Mouse (Mus musculus) inflammation-experienced regulatory T-cells, adult 6 months (primary cell): Measurements from ENCODE around the gene Son. TPM values are rescaled to one million over a fixed set of nuclear protein-coding genes. Genes with fewer than 3 reads are reported as not detected.

Experiments
- ATAC-seq: one replicate; pipeline ENCODE4 v1.8.0; 2017
- polyA plus RNA-seq, 3 experiments: library from polyadenylated mRNA; unstranded; fragments of 100-300 nt; shearing (Covaris generic); gene quantifications; one replicate each; pipeline ENCODE4 v1.2.1; 2017

Gene Son
- polyA plus RNA-seq, result 100 to 1,000 TPM; 128 to 236 (median 180) TPM

- peak; percentile 86 for ATAC-seq
Observed at GRCm38 (mm10) chr16:91647461-91648219, at the start of gene Son. TSS of gene Son (plus strand) at chr16:91647506.

DNA sequence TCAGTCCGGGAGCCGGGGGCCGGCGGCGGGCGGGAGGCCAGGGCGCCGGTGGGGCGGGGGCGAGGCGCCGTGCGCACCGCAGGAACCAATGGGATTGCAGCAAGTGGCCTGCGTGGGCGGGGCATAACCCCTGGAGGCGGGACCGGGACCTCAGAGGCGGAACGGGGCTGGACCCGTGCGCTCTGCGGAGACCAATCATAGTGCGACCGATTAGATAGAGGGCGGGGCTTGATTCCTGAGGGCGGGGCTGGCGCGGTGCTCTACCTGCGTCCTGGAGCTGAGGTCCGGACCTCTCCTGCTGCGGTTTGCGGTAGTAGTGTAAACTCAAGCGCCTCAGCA, 49.7 kb upstream of the Son start, which contains the start of gene Tmem50b:
Gene Tmem50b (minus strand): TSS at position 129 of the 339 bp plus-strand sequence.
- peak; percentile 88 for ATAC-seq

- ATAC-seq, result no peak
Observed at GRCm38 (mm10) chr16:91599242-91599641, 48.1 kb upstream of the Son start.

DNA sequence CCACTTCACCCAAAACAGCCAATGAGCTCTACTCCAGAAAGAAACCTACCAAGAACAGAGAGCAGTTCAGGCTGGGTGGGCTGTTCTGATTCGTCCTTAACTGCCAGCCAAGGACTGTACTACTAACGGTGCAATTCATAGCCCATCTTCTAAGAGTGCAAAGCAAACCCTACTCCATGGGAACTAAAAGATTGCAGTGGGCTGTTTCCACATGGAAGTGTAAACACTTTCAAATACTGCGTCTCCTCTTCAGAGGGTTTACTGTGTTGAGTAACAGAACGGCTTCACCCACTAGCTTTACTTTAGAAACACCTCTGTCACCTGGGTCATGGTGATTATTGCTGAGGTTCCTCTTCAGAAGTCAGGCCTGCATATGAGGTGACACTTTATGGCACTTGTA, 46.2 kb upstream of the Son start:
- no peak for ATAC-seq

DNA sequence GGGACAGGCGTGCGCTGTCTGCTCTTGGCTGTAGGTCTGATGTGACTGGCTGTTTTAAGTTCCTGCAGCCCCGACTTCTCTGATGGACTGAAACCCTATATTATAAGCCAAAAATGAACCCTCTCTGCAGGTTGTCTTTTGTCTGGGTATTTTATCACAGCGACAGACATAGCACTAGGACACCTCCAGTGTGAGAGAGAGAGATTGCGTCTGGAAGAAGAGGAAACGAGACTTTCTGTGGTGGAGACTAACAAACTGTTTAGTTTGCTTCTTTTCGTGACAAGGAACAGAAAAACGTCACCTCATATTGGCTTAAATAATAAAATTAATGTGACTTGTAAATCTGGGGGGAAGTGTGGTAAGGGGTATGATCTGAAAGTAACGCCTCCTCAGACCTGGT, 45.6 kb upstream of the Son start:
- ATAC-seq, result no peak

DNA sequence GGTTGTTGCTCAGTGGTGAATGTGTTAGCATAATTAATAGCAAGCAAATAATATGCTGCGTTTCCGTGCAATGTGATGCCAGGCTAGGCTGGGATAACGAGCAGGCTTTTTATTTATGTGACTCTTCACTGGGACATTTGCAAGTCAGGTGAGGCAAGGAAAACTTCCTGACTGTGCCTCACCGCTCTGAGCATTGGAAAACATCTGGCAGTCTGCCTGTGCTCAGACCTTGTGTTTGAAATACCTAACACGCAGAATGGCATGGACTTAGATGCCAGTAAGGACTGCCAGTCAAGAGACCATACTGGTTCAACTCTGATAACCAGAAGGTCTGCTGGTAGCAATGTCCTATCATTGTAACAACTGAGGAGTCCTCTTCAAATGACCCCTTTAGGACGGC, 42.1 kb upstream of the Son start:
- no peak for ATAC-seq

- ATAC-seq, result no peak
Observed at GRCm38 (mm10) chr16:91606958-91607357, 40.3 kb upstream of the Son start.

- ATAC-seq, result no peak
Observed at GRCm38 (mm10) chr16:91609501-91610245, 37.6 kb upstream of the Son start.

- no peak for ATAC-seq
Observed at GRCm38 (mm10) chr16:91611248-91611647, 36.1 kb upstream of the Son start.

DNA sequence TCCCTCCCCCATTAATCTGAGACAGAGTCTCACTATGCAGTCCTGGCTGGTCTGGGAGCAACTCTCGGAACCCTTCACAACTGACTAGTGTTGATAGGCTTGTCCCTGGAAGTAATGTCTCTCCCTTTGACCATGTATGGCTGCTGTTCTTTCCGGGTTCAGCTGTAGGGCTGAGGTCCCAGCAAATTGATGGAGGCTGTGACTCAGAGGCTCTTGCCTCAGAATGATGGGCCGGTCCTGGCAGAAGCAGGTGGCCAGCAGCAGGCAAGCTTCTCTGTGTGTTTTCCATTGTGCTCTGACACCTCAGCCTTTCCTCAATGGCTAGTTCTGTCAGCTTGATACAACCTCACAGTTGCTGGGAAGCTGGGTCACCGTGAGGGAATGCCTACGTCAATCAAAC, 34.8 kb upstream of the Son start:
- ATAC-seq, result no peak

- ATAC-seq, result no peak
Observed at GRCm38 (mm10) chr16:91614552-91614951, 32.8 kb upstream of the Son start.

DNA sequence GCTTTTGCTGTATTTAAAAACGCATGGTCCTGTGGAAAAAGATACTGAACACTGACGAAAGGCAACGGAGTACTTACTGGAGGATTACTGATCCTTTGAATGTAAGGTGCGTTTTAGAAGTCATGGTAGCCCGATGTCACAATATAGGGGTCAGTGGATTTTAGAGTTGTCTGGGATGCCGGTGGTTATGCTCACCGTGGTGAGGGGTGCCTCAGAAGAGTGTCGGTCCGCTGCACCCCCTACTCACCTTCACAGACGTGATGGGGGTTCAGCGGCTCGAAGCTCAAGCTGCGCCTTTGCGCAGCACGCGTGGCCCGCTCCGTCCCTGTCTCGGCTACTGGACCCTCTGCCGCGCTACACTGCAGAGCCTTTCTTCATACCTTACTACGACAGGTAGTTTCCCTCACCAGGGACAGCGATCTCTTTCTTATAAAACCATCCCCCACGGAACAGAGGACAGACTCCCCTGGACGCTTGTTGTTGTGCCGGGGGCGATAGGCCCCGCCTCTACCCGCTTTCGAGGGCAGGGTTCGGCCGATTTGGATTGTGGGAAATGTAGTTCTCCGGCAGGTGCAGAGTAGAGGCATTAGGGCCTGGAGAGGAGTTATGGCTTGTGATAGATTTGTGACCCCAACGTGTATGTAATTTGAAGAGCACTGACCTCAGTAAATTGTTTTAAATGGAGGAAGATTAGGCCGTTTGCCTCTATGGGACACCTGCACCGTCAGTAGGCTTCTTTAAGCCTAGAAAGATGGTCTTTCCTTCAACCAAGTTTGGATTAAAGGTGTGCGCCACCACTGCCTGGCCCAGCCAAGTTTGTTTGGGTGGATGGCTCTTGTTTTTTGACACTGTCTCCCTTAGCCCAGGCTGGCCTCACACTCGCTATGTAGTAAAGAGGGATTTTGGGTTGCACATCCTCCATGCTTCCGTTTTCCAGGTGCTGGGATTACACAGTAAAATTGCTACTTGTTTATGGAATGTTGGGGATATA, 28.5 kb upstream of the Son start, which contains the start of gene Dnajc28:
Gene Dnajc28 (minus strand): TSS at position 516 of the 991 bp plus-strand sequence.
- peak; percentile 99 for ATAC-seq

- no peak for ATAC-seq
Observed at GRCm38 (mm10) chr16:91620185-91620584, 27.1 kb upstream of the Son start.

DNA sequence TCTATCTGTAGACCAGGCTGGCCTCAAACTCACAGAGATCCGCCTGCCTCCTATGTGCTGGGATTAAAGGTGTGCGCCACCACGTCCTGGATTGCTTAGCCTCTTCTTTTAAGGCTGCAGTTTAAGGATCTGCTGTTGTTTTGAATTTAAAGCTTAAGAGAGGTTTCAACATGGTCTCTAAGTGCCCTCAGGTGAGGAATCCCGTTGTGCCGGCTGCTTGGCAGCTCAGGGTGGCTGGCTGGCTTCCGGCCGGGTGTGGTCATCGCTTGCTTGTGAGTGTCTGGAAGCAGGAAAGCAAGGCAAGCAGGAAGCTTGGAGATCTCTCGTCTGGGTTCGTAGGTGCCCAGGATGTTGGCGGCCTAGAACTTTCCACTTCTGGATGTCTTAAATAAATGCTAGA, 26.3 kb upstream of the Son start:
- ATAC-seq, result no peak

DNA sequence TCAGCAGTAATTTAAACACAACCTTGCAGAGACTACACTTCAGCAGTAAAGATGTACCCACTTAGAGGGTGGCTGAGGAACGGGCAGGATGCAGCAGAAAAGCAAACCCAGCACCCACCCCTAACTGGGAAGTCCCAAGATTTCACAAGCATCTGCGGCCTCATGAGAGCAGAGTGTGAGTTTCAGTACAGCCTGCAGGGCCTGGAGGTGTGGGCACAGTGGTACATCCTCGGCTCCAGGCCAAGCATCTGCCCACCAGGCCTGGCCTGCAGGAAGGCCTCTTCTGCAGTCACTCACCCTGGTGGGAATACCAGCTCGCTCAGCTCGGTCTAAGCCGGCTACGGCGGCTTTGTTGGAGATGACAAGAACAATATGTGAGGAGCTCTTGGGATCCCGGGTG, 24.2 kb upstream of the Son start:
- ATAC-seq, result no peak

DNA sequence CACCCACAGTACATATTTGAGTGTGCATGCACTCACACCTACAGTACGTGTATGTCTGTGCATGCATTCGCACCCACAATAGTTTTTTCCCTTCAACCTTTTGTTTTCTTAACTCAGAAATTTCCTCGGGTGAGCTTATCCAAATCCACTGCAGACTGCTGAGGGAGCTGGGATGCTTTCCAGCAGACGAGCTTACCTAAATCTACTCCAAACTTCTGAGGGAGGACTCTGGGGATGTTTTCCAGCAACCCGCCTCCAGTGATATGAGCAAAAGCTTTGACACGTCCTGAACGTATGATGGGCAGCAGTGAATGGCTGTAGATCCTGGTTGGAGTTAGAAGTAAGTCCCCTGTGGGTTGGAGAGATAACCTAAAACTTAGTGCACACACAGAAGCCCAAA, 19.5 kb upstream of the Son start:
- ATAC-seq, result no peak

DNA sequence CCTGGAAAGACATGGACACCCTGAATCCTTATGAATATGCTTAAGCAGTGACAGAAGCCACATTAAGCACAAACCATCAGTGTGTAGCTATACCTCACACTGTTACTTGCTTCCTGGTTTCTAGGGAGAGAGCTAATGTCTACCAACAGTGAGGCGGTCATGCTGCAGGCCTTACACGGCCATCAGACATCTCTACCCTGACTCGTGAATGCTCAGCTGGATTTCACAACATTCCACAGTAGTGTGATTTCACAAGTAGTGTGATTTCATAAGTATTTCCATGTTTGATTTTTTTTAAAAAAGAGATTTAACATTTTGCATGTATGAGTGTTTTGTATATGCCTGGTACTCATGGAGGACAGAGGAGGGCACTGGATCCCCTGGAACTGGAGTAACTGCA, 18.6 kb upstream of the Son start:
- no peak for ATAC-seq

GRCm38 (mm10) chr16:91629749-91630148, 17.6 kb upstream of the Son start:
- ATAC-seq, result no peak

DNA sequence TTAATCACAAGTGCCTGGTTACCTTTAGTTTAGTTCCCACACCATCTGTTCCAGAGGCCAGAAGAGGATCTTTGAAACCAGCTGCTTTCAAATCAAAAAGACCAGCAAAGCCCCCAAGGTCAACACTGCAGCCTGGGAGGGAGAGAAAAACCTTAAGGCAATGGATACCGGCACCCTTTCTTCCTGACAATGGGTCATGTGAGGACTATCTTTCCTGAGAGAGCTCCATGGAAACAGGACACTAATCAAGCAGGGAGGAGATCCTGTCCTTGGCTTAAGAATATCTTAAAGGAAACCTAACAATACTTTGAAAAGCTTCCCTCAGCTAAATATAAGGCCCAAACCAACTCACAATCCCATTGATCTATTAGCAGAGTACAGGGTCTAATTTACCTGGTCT, 16.7 kb upstream of the Son start:
- ATAC-seq, result no peak

DNA sequence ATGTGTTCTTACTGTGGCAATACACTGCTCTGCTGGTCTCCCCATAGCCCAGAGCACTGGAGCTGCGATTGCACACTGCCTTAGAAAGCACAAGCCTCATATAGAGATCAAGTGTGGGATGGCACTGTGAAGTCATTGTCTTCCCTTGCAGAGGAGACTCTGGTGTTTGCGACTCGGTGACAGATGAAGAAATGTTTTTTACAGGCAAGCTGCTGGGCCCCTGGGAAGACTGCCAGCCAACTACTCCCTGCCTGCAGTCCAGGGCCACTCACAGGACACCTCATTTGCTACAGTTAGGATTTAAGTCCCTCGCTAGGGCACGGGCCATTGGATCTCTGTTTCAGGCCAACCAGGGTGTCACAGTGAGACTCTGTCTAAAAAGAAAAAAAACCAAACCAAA, 14.9 kb upstream of the Son start:
- no peak for ATAC-seq

DNA sequence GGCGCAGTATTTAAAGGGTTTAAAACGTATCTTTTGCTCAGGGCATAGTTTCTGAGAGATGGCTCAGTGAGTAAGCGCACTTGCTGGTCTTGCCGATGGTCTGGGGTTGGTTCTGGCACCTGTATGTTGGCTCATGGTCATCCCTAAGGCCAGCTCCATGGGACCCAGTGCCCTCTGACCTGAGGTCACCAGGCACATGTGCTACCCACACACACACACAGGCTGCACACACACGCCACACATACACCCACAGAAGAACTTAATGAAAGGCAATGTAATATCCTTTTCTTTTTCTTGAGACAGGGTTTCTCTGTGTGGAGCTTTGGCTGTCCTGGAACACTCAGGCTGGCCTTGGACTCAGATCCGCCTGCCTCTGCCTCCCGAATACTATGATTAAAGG, 14.4 kb upstream of the Son start:
- ATAC-seq, result no peak

DNA sequence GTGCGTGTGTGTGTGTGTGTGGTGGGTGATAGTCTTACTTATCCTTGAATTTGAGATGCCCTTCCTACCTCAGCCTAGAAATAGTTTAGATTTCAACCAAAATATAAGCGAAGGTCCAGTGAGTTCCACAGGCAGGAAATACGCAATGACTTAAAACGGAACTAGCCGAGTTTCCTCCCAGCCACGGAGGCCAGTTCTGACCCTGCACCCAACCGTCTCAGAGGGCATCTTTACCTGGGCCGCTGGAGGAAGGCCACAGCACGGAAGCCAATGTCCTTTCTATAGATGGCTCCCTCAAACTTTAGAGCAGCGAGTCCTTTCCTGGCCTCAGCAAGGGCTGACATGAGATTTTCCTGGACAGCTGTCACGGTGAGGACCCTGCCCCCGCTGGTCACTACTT, 13.7 kb upstream of the Son start:
- ATAC-seq, result no peak

DNA sequence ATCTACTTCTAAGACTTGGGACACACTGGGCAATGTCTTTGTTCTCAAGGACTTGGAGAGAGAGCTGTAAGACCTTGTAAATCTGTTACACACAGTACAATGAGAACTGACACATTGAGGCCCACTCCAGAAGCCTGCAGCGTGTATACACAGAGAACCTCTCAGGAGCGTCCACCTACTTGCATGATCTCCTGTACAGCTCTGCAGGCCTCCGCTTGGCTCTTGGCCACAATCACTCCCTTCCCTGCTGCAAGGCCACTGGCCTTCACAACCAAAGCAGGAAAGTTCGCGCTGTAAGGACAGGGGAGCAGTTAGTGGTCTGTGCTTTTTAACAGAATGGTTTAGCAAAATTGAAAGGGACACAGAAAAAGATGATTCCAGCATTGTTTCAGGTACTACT, 8.1 kb upstream of the Son start:
- ATAC-seq, result no peak
